In genomic region chr9:57644944-57645893, GRCm38 (mm10) we compare ENCODE assay signal across 8 mouse cellular contexts. TPM values are rescaled to one million over a fixed set of nuclear protein-coding genes. Genes with fewer than 3 reads are reported as not detected.
DNase-seq lines count a peak whose midpoint lies in the region; ATAC-seq and TF ChIP-seq lines count a peak whose summit lies in the region.

No protein-coding gene starts in this region.

- peak overlapping the region; percentile 100 for H3K9ac ChIP-seq in embryonic facial prominence, embryonic 15.5 days
- peak overlapping the region; percentile 98 for H3K9ac ChIP-seq in limb, embryonic 14.5 days (ENCODE audit: low read depth, low read length, severe bottlenecking)
- peak overlapping the region; percentile 100 for H3K9ac ChIP-seq in midbrain, embryonic 16.5 days (ENCODE audit: low read depth, low read length)

- peak overlapping the region; percentile 100 for H3K27ac ChIP-seq in bone marrow macrophage, adult 2 months (ENCODE audit: insufficient read depth, low read depth, low read length)
- peak overlapping the region; percentile 94 for H3K27ac ChIP-seq in embryonic facial prominence, embryonic 15.5 days (replicated peaks)
- peak overlapping the region; percentile 93 for H3K27ac ChIP-seq in limb, embryonic 14.5 days (replicated peaks; ENCODE audit: low read depth, low read length)
- peak overlapping the region; percentile 93 for H3K27ac ChIP-seq in midbrain, embryonic 16.5 days (ENCODE audit: low read length)
- H3K27ac ChIP-seq in spleen, adult 2 months (ENCODE audit: insufficient read depth, low read length) = peak overlapping the region; percentile 100

- H3K36me3 ChIP-seq in embryonic facial prominence, embryonic 15.5 days = 0 out of 2 replicates have a peak, but pooled peaks cover 5% of the 10 kb centered on the region
- H3K36me3 ChIP-seq in limb, embryonic 14.5 days (ENCODE audit: control insufficient read depth, insufficient read depth, low read length) = peaks cover 8% of the 10 kb centered on the region
- H3K36me3 ChIP-seq in midbrain, embryonic 16.5 days (ENCODE audit: control insufficient read depth, insufficient read depth, low read length) = no peaks in the 10 kb centered on the region; the same call in 1 of the 2 replicates
- peaks cover 5% of the 10 kb centered on the region; the same call in 1 of the 2 replicates for H3K36me3 ChIP-seq in spleen, adult 2 months (ENCODE audit: control insufficient read depth, insufficient read depth, low read length)

- peak overlapping the region; percentile 64 for H3K4me2 ChIP-seq in embryonic facial prominence, embryonic 15.5 days (replicated peaks)
- peak overlapping the region; percentile 71 for H3K4me2 ChIP-seq in limb, embryonic 14.5 days (replicated peaks; ENCODE audit: low read depth, low read length, severe bottlenecking)
- peak overlapping the region; percentile 88 for H3K4me2 ChIP-seq in midbrain, embryonic 16.5 days (ENCODE audit: low read length)

- peak overlapping the region; percentile 94 for H3K4me3 ChIP-seq in bone marrow macrophage, adult 2 months (ENCODE audit: insufficient read depth, low read length)
- H3K4me3 ChIP-seq in embryonic facial prominence, embryonic 15.5 days (replicated peaks) = peak overlapping the region; percentile 89
- peak overlapping the region; percentile 95 for H3K4me3 ChIP-seq in limb, embryonic 14.5 days (replicated peaks; ENCODE audit: low read length)
- peak overlapping the region; percentile 94 for H3K4me3 ChIP-seq in midbrain, embryonic 16.5 days (ENCODE audit: low read depth, low read length)
- H3K4me3 ChIP-seq in spleen, adult 2 months (ENCODE audit: extremely low read depth, insufficient read depth, insufficient read length) = peak overlapping the region; percentile 96

- no peaks in the 10 kb centered on the region for H3K27me3 ChIP-seq in embryonic facial prominence, embryonic 15.5 days
- H3K27me3 ChIP-seq in limb, embryonic 14.5 days (ENCODE audit: control insufficient read depth, insufficient read depth, low read length) = no peaks in the 10 kb centered on the region
- H3K27me3 ChIP-seq in midbrain, embryonic 16.5 days (ENCODE audit: control insufficient read depth, insufficient read depth, low read depth, low read length) = no peaks in the 10 kb centered on the region
- H3K27me3 ChIP-seq in spleen, adult 2 months (ENCODE audit: control insufficient read depth, insufficient read depth, low read length) = no peaks in the 10 kb centered on the region

- peak; percentile 10; the same call in 1 of the 2 replicates for TF ChIP-seq CTCF in bone marrow macrophage, adult 2 months (IDR thresholded peaks at IDR 0.05; ENCODE audit: low read depth, low read length)
- peak; percentile 97 for TF ChIP-seq CTCF in spleen, adult 2 months (IDR thresholded peaks at IDR 0.05; ENCODE audit: extremely low read depth, insufficient read depth, insufficient read length, insufficient replicate concordance)

- no peaks in the 10 kb centered on the region for H3K9me3 ChIP-seq in embryonic facial prominence, embryonic 15.5 days (replicated peaks)
- no peaks in the 10 kb centered on the region for H3K9me3 ChIP-seq in limb, embryonic 14.5 days (ENCODE audit: control insufficient read depth, low read length)
- H3K9me3 ChIP-seq in midbrain, embryonic 16.5 days (replicated peaks; ENCODE audit: control insufficient read depth, low read length, poor library complexity, severe bottlenecking) = no peaks in the 10 kb centered on the region

- ATAC-seq in embryonic facial prominence, embryonic 15.5 days (ENCODE audit: insufficient number of reproducible peaks, low FRiP score, low TSS enrichment, low read depth) = peak; percentile 87
- peak; percentile 91 for ATAC-seq in limb, embryonic 14.5 days (ENCODE audit: low FRiP score, low read depth)
- peak; percentile 90 for ATAC-seq in midbrain, embryonic 16.5 days

- under 1% methylated on average over 81 of the region's 85 CpGs for WGBS in embryonic facial prominence, embryonic 15.5 days
- 1% methylated on average over 25 of the region's 85 CpGs for WGBS in limb, embryonic 14.5 days
- WGBS in midbrain, embryonic 16.5 days = under 1% methylated on average over 63 of the region's 85 CpGs
- under 1% methylated on average over 84 of the region's 85 CpGs for WGBS in spleen, adult 2 months

- DNase-seq in A20 (ENCODE audit: low read depth, low spot score) = peak; percentile 95
- peak; percentile 94 to 95 for DNase-seq in heart, adult 9 months (ENCODE audit: low spot score in 2 of 2)
- DNase-seq in kidney, adult 9 months = peak; percentile 95
- peak; percentile 85 for DNase-seq in limb, embryonic 14.5 days (ENCODE audit: low spot score)
- DNase-seq in spleen, adult 2 months (ENCODE audit: low read depth in 1 of 2, low spot score in 2 of 2) = peak; percentile 86 to 93

- peaks cover 47% of the 10 kb centered on the region for H3K4me1 ChIP-seq in bone marrow macrophage, adult 2 months (ENCODE audit: control insufficient read depth, insufficient read depth, low read length)
- peaks cover 52% of the 10 kb centered on the region for H3K4me1 ChIP-seq in embryonic facial prominence, embryonic 15.5 days
- peaks cover 33% of the 10 kb centered on the region for H3K4me1 ChIP-seq in limb, embryonic 14.5 days (ENCODE audit: control insufficient read depth, insufficient read depth, low read length)
- peaks cover 40% of the 10 kb centered on the region for H3K4me1 ChIP-seq in midbrain, embryonic 16.5 days (ENCODE audit: control insufficient read depth, insufficient read depth, low read length)
- H3K4me1 ChIP-seq in spleen, adult 2 months (ENCODE audit: control insufficient read depth, insufficient read depth, insufficient read length) = peaks cover 46% of the 10 kb centered on the region; the same call in 1 of the 2 replicates

- no peak for TF ChIP-seq POLR2A in bone marrow macrophage, adult 2 months (IDR thresholded peaks at IDR 0.05; ENCODE audit: borderline replicate concordance, low read depth, low read length)
- TF ChIP-seq POLR2A in limb, embryonic 14.5 days (IDR thresholded peaks at IDR 0.05; ENCODE audit: borderline replicate concordance, extremely low read depth, insufficient read depth, insufficient read length) = 0 out of 2 replicates have a peak, but pooled peaks have one; percentile 49
- TF ChIP-seq POLR2A in spleen, adult 2 months (IDR thresholded peaks at IDR 0.05; ENCODE audit: low read depth, low read length) = peak; percentile 71

RNA-seq across cellular contexts. Expression of gene Csk, which starts 8.2 kb away (rescaled TPM):
- 125 and 126 TPM in 2 replicates for polyA plus RNA-seq in bone marrow macrophage, adult 2 months (2012; ENCODE audit: insufficient read depth, insufficient read length, missing spikeins)
- polyA plus RNA-seq in embryonic facial prominence, embryonic 15.5 days (2015; fragmentation: Nextera tagmentation; extraction: Ambion mirVana) = 35.9 and 36.1 TPM in 2 replicates
- 88.5 and 91.4 TPM in 2 replicates for polyA plus RNA-seq in limb, embryonic 14.5 days (2012; rRNA removed)
- polyA plus RNA-seq in limb, embryonic 14.5 days (2014; fragmentation: Nextera tagmentation; extraction: Ambion mirVana) = 28.1 and 29.7 TPM in 2 replicates
- 38.2 and 39.2 TPM in 2 replicates for polyA plus RNA-seq in midbrain, embryonic 16.5 days (2015; fragmentation: Nextera tagmentation; extraction: Ambion mirVana)
- 233 and 265 TPM in 2 replicates for polyA plus RNA-seq in spleen, adult 2 months (2012; rRNA removed)

RNA-seq across cellular contexts. Expression of gene Lman1l, which starts 24.6 kb away (rescaled TPM):
- polyA plus RNA-seq in bone marrow macrophage, adult 2 months (2012; ENCODE audit: insufficient read depth, insufficient read length, missing spikeins) = not detected in 2 replicates
- polyA plus RNA-seq in embryonic facial prominence, embryonic 15.5 days (2015; fragmentation: Nextera tagmentation; extraction: Ambion mirVana) = not detected in 2 replicates
- polyA plus RNA-seq in limb, embryonic 14.5 days (2012; rRNA removed) = 0.09 TPM in 1 of 2 replicates, not detected in the other
- not detected in 2 replicates for polyA plus RNA-seq in limb, embryonic 14.5 days (2014; fragmentation: Nextera tagmentation; extraction: Ambion mirVana)
- not detected in 2 replicates for polyA plus RNA-seq in midbrain, embryonic 16.5 days (2015; fragmentation: Nextera tagmentation; extraction: Ambion mirVana)
- polyA plus RNA-seq in spleen, adult 2 months (2012; rRNA removed) = 0.09 and 0.16 TPM in 2 replicates

RNA-seq across cellular contexts. Expression of gene Cyp1a2, which starts 38.3 kb away (rescaled TPM):
- not detected in 2 replicates for polyA plus RNA-seq in bone marrow macrophage, adult 2 months (2012; ENCODE audit: insufficient read depth, insufficient read length, missing spikeins)
- not detected in 2 replicates for polyA plus RNA-seq in embryonic facial prominence, embryonic 15.5 days (2015; fragmentation: Nextera tagmentation; extraction: Ambion mirVana)
- not detected in 2 replicates for polyA plus RNA-seq in limb, embryonic 14.5 days (2012; rRNA removed)
- not detected in 2 replicates for polyA plus RNA-seq in limb, embryonic 14.5 days (2014; fragmentation: Nextera tagmentation; extraction: Ambion mirVana)
- polyA plus RNA-seq in midbrain, embryonic 16.5 days (2015; fragmentation: Nextera tagmentation; extraction: Ambion mirVana) = not detected in 2 replicates
- not detected in 2 replicates for polyA plus RNA-seq in spleen, adult 2 months (2012; rRNA removed)

RNA-seq across cellular contexts. Expression of gene Cplx3, which starts 39.1 kb away (rescaled TPM):
- polyA plus RNA-seq in bone marrow macrophage, adult 2 months (2012; ENCODE audit: insufficient read depth, insufficient read length, missing spikeins) = not detected in 2 replicates
- polyA plus RNA-seq in embryonic facial prominence, embryonic 15.5 days (2015; fragmentation: Nextera tagmentation; extraction: Ambion mirVana) = not detected in 2 replicates
- 0.03 TPM in 1 of 2 replicates, not detected in the other for polyA plus RNA-seq in limb, embryonic 14.5 days (2012; rRNA removed)
- polyA plus RNA-seq in limb, embryonic 14.5 days (2014; fragmentation: Nextera tagmentation; extraction: Ambion mirVana) = not detected in 2 replicates
- polyA plus RNA-seq in midbrain, embryonic 16.5 days (2015; fragmentation: Nextera tagmentation; extraction: Ambion mirVana) = 0.46 and 1.3 TPM in 2 replicates
- not detected in 2 replicates for polyA plus RNA-seq in spleen, adult 2 months (2012; rRNA removed)

RNA-seq across cellular contexts. Expression of gene Cyp1a1, which starts 42.5 kb away (rescaled TPM):
- not detected in 2 replicates for polyA plus RNA-seq in bone marrow macrophage, adult 2 months (2012; ENCODE audit: insufficient read depth, insufficient read length, missing spikeins)
- 0.43 and 0.53 TPM in 2 replicates for polyA plus RNA-seq in embryonic facial prominence, embryonic 15.5 days (2015; fragmentation: Nextera tagmentation; extraction: Ambion mirVana)
- 0.03 and 0.04 TPM in 2 replicates for polyA plus RNA-seq in limb, embryonic 14.5 days (2012; rRNA removed)
- polyA plus RNA-seq in limb, embryonic 14.5 days (2014; fragmentation: Nextera tagmentation; extraction: Ambion mirVana) = not detected in 2 replicates
- polyA plus RNA-seq in midbrain, embryonic 16.5 days (2015; fragmentation: Nextera tagmentation; extraction: Ambion mirVana) = 0.06 and 0.12 TPM in 2 replicates
- polyA plus RNA-seq in spleen, adult 2 months (2012; rRNA removed) = 0.13 and 0.15 TPM in 2 replicates

Comparison
In these comparisons a context has a peak if more than half of its experiments do, and no peak if none do; other contexts are left out.
1. Peak in every context shown above with its lines: DNase-seq, ATAC-seq, H3K4me3 ChIP-seq and H3K27ac ChIP-seq.